Mouse (Mus musculus) midbrain, embryonic 10.5 days (tissue): Measurements from ENCODE around the gene Ddx50. TPM values are rescaled to one million over a fixed set of nuclear protein-coding genes. Genes with fewer than 3 reads are reported as not detected.

Experiments used
- microRNA-seq: library from miRNA; unstranded; fragments of <30 nt; microRNA quantifications from one replicate; pipeline ENCODE4, GENCODE M21; 2017
- polyA plus RNA-seq: library from polyadenylated mRNA; unstranded; fragments of >200 nt; fragmentation: Nextera tagmentation; extraction: Ambion mirVana; gene quantifications from 2 replicates; pipeline ENCODE4 v1.2.1, GENCODE M21; 2016

Ddx50 gene
- polyA plus RNA-seq, 1 experiment from 2014 or later = 104 TPM

Small RNA genes within 50 kb of the gene (microRNA-seq; reads per million reads assigned to microRNA genes)
- gene Mir7215 = not detected

Other genes with a start within 250 kb of the Ddx50 start
- 0.25 TPM in 1 of 2 replicates, not detected in the other for gene Hkdc1, start 228.7 kb downstream of the Ddx50 start, polyA plus RNA-seq
- 0.66 and 1.0 TPM in 2 replicates for gene 4930507D05Rik, start 201.7 kb downstream of the Ddx50 start, polyA plus RNA-seq
- gene Supv3l1, start 201.5 kb downstream of the Ddx50 start, polyA plus RNA-seq = 30.9 and 32.3 TPM in 2 replicates
- gene Vps26a, start 164.4 kb downstream of the Ddx50 start, polyA plus RNA-seq = 91.9 and 94.1 TPM in 2 replicates
- 2.9 and 3.9 TPM in 2 replicates for gene Srgn, start 123.8 kb downstream of the Ddx50 start, polyA plus RNA-seq
- gene Kif1bp, start 72.8 kb downstream of the Ddx50 start, polyA plus RNA-seq = 39.5 and 44.7 TPM in 2 replicates
- 30.0 and 32.8 TPM in 2 replicates for gene Ddx21, start 48.9 kb downstream of the Ddx50 start, polyA plus RNA-seq
- 2.3 and 3.1 TPM in 2 replicates for gene Stox1, start 74.9 kb upstream of the Ddx50 start, polyA plus RNA-seq
- gene Ccar1, start 141.1 kb upstream of the Ddx50 start, polyA plus RNA-seq = 156 TPM in 2 replicates